ENCODE assay signal across 20 mouse cellular contexts in the genomic region with DNA sequence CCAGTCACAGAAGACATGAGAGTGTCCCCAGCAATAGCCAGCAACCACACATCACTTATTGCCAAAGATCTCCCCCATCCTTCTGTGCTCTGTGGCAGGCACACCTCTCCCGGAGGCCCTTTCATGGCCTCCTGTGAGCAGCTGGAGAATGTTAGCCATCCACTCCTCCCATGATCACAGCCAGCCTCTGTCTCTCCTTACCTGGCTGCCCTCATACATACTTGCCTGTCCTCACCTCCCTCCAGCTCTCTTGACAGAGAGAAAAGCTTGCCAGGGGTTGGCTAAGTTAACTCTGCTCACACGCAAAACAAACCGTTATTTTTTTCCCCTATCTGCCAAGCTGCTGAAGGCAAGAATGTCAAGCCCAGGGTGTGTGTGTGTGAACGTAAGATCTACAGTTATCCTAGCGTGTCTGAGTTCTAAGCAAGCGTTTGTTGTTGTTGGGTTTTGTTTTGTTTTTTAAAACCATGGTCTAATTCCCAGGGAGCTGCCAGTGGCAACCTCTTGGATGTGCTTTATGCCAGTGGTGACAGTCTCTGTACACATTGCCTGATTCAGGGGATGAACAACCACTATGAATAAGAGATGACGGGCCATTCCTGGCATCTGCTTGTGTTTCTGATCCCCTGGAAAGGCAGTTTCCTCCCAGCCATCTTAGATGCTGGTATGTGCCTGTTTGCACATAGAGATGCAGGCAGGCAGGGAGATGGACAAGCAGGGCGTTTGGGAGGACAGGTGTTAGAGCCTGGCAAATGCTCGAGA.
A peak's percentile ranks its signal among the peaks of the same experiment; 100 is the strongest.
DNase-seq lines count a peak whose midpoint lies in the region; ATAC-seq and TF ChIP-seq lines count a peak whose summit lies in the region.
"Had no signal": no experiment of that assay in that cellular context is flagged by ENCODE, and none has a peak within 500 bp of the region (broad histone marks: within the 10 kb centered on the region; RNA-seq: fewer than 3 reads in every experiment).

No protein-coding gene starts in this region.

- H3K4me1 ChIP-seq in heart, embryonic 10.5 days = peaks cover 63% of the 10 kb centered on the region
- peaks cover 30 to 49% of the 10 kb centered on the region in 2 experiments for H3K4me1 ChIP-seq in heart, embryonic 14.5 days (ENCODE audit: control insufficient read depth in 2 of 2, insufficient read depth in 2 of 2, low read length in 2 of 2)
- peaks cover 41% of the 10 kb centered on the region for H3K4me1 ChIP-seq in midbrain, embryonic 10.5 days
- peaks cover 42% of the 10 kb centered on the region for H3K4me1 ChIP-seq in midbrain, embryonic 13.5 days (replicated peaks)

- H3K27me3 ChIP-seq in heart, embryonic 10.5 days (ENCODE audit: insufficient read depth, poor library complexity, severe bottlenecking) = no peaks in the 10 kb centered on the region
- no peaks in the 10 kb centered on the region for H3K27me3 ChIP-seq in heart, embryonic 14.5 days (ENCODE audit: control insufficient read depth, insufficient read depth, low read length)
- H3K27me3 ChIP-seq in midbrain, embryonic 10.5 days (ENCODE audit: low read depth, poor library complexity, severe bottlenecking) = peaks cover 6% of the 10 kb centered on the region
- H3K27me3 ChIP-seq in midbrain, embryonic 13.5 days = peaks cover 4% of the 10 kb centered on the region; the same call in 1 of the 2 replicates
- H3K27me3 ChIP-seq: forebrain, embryonic 15.5 days had no signal

- WGBS in heart, embryonic 10.5 days = 57% methylated on average over 9 of the region's 9 CpGs
- WGBS in heart, embryonic 14.5 days = 36% methylated on average over 9 of the region's 9 CpGs
- 81% methylated on average over 9 of the region's 9 CpGs for WGBS in midbrain, embryonic 10.5 days
- WGBS in midbrain, embryonic 13.5 days = 76% methylated on average over 9 of the region's 9 CpGs

- no peak for TF ChIP-seq CTCF in brain, embryonic 14.5 days (IDR thresholded peaks at IDR 0.05; ENCODE audit: borderline replicate concordance, extremely low read depth, insufficient read depth, insufficient read length)

- peak overlapping the region; percentile 59 for H3K27ac ChIP-seq in heart, embryonic 10.5 days
- peak overlapping the region; percentile 9 to 43; a peak in 3 of 4 replicates for H3K27ac ChIP-seq in heart, embryonic 14.5 days (replicated peaks in 1 of 2; ENCODE audit: control insufficient read depth in 1 of 2, insufficient read depth in 1 of 2, low read depth in 2 of 2, low read length in 2 of 2)
- H3K27ac ChIP-seq in midbrain, embryonic 10.5 days (replicated peaks) = peak overlapping the region; percentile 2; the same call in 1 of the 2 replicates
- no peak overlapping the region for H3K27ac ChIP-seq in midbrain, embryonic 13.5 days
- H3K27ac ChIP-seq: embryonic facial prominence, embryonic 15.5 days; forebrain, embryonic 15.5 days; hindbrain, embryonic 12.5 days; hindbrain, postnatal 0 days had no signal

- intact Hi-C loops in heart, postnatal 36 days (cut with DNase I) = loop anchor here (5.0 kb wide), 1 partner anchor 187 kb away; no protein-coding TSS in a partner anchor

- no peak for DNase-seq in heart, embryonic 10.5 days (ENCODE audit: low spot score)
- no peak for DNase-seq in heart, postnatal 36 days
- DNase-seq in heart, adult 8-10 months (ENCODE audit: low spot score) = no peak
- no peak for DNase-seq in midbrain, embryonic 10.5 days (ENCODE audit: low spot score)
- peak; percentile 32 for DNase-seq in brain, embryonic 14.5 days (ENCODE audit: low read depth)
- no peak for DNase-seq in cerebellum, postnatal 25 days
- DNase-seq: adrenal gland, adult 2 months; adrenal gland, postnatal 25 days; cerebellum, adult 2 months; cerebellum, postnatal 10 days; embryo, embryonic 11 days; gastrocnemius, postnatal 36 days; kidney, adult 18-20 months had no signal

- H3K36me3 ChIP-seq in heart, embryonic 10.5 days = no peaks in the 10 kb centered on the region
- H3K36me3 ChIP-seq in heart, embryonic 14.5 days (ENCODE audit: control insufficient read depth, insufficient read depth, low read length) = no peaks in the 10 kb centered on the region
- no peaks in the 10 kb centered on the region for H3K36me3 ChIP-seq in midbrain, embryonic 10.5 days
- H3K36me3 ChIP-seq in midbrain, embryonic 13.5 days = no peaks in the 10 kb centered on the region
- H3K36me3 ChIP-seq: embryonic facial prominence, embryonic 15.5 days; forebrain, embryonic 15.5 days; hindbrain, embryonic 12.5 days had no signal

- no peak for TF ChIP-seq POLR2A in brain, embryonic 14.5 days (IDR thresholded peaks at IDR 0.05; ENCODE audit: borderline replicate concordance, extremely low read depth, insufficient read depth, insufficient read length, poor library complexity, severe bottlenecking)

- no peak overlapping the region for H3K4me2 ChIP-seq in heart, embryonic 14.5 days (ENCODE audit: low read length)
- no peak overlapping the region for H3K4me2 ChIP-seq in midbrain, embryonic 13.5 days (replicated peaks)
- H3K4me2 ChIP-seq: embryonic facial prominence, embryonic 15.5 days; forebrain, embryonic 15.5 days; hindbrain, embryonic 12.5 days had no signal

- no peaks in the 10 kb centered on the region for H3K9me3 ChIP-seq in heart, embryonic 10.5 days
- H3K9me3 ChIP-seq in heart, embryonic 14.5 days (ENCODE audit: control insufficient read depth, low read length) = no peaks in the 10 kb centered on the region
- H3K9me3 ChIP-seq in midbrain, embryonic 10.5 days (replicated peaks) = no peaks in the 10 kb centered on the region
- H3K9me3 ChIP-seq in midbrain, embryonic 13.5 days = no peaks in the 10 kb centered on the region
- H3K9me3 ChIP-seq: embryonic facial prominence, embryonic 15.5 days; forebrain, embryonic 15.5 days; hindbrain, embryonic 12.5 days had no signal

- H3K4me3 ChIP-seq in heart, embryonic 10.5 days = no peak overlapping the region
- H3K4me3 ChIP-seq in heart, embryonic 14.5 days (ENCODE audit: control insufficient read depth in 1 of 2, insufficient read depth in 1 of 2, low read depth in 1 of 2, low read length in 2 of 2) = no peak overlapping the region
- H3K4me3 ChIP-seq in midbrain, embryonic 10.5 days = no peak overlapping the region
- H3K4me3 ChIP-seq in midbrain, embryonic 13.5 days (replicated peaks) = no peak overlapping the region
- H3K4me3 ChIP-seq: embryonic facial prominence, embryonic 15.5 days; erythroblast, embryonic 14.5 days; forebrain, embryonic 15.5 days; hindbrain, embryonic 12.5 days had no signal

- no peak overlapping the region for H3K9ac ChIP-seq in heart, embryonic 14.5 days (ENCODE audit: low read length)
- H3K9ac ChIP-seq in midbrain, embryonic 13.5 days (replicated peaks) = no peak overlapping the region
- H3K9ac ChIP-seq: embryonic facial prominence, embryonic 15.5 days; forebrain, embryonic 15.5 days; hindbrain, embryonic 12.5 days had no signal

- ATAC-seq in heart, embryonic 14.5 days (ENCODE audit: insufficient number of reproducible peaks, insufficient read depth, low FRiP score, low read depth) = no peak
- no peak for ATAC-seq in midbrain, embryonic 13.5 days
- ATAC-seq: forebrain, embryonic 15.5 days; hindbrain, postnatal 0 days had no signal
